ENCODE assay signal across 9 mouse cellular contexts in genomic region chr1:30771772-30772171, GRCm38 (mm10).
DNase-seq lines count a peak whose midpoint lies in the region; ATAC-seq and TF ChIP-seq lines count a peak whose summit lies in the region.
"Had no signal": no experiment of that assay in that cellular context is flagged by ENCODE, and none has a peak within 500 bp of the region (broad histone marks: within the 10 kb centered on the region; RNA-seq: fewer than 3 reads in every experiment).

No protein-coding gene starts in this region.

- TF ChIP-seq POLR2A in kidney, adult 2 months (IDR thresholded peaks at IDR 0.05; ENCODE audit: low read depth, low read length) = no peak

- H3K4me1 ChIP-seq in kidney, postnatal 0 days (replicated peaks; ENCODE audit: insufficient read depth, low read length) = no peaks in the 10 kb centered on the region
- no peaks in the 10 kb centered on the region for H3K4me1 ChIP-seq in kidney, adult 2 months (ENCODE audit: control insufficient read depth, insufficient read depth, low read length)
- no peaks in the 10 kb centered on the region for H3K4me1 ChIP-seq in embryonic facial prominence, embryonic 10.5 days
- H3K4me1 ChIP-seq: liver, embryonic 15.5 days had no signal

- peak; percentile 63 for TF ChIP-seq CTCF in kidney, postnatal 0 days (IDR thresholded peaks at IDR 0.05; ENCODE audit: low read depth)
- no peak; the same call in 1 of the 2 replicates for TF ChIP-seq CTCF in kidney, adult 2 months (conservative IDR thresholded peaks at IDR 0.05; ENCODE audit: insufficient read depth, insufficient read length, low read depth, low read length)

- no peaks in the 10 kb centered on the region for H3K27me3 ChIP-seq in kidney, postnatal 0 days (ENCODE audit: insufficient read depth, low read length)
- no peaks in the 10 kb centered on the region for H3K27me3 ChIP-seq in kidney, adult 2 months (replicated peaks; ENCODE audit: control insufficient read depth, insufficient read depth, low read length)
- no peaks in the 10 kb centered on the region for H3K27me3 ChIP-seq in embryonic facial prominence, embryonic 10.5 days (replicated peaks; ENCODE audit: low read depth, poor library complexity, severe bottlenecking)
- H3K27me3 ChIP-seq: liver, embryonic 15.5 days had no signal

- H3K9me3 ChIP-seq in kidney, postnatal 0 days (replicated peaks; ENCODE audit: low read length) = no peaks in the 10 kb centered on the region
- no peaks in the 10 kb centered on the region for H3K9me3 ChIP-seq in embryonic facial prominence, embryonic 10.5 days
- H3K9me3 ChIP-seq: liver, embryonic 15.5 days had no signal

- H3K4me2 ChIP-seq in kidney, postnatal 0 days (ENCODE audit: low read length) = no peak overlapping the region
- H3K4me2 ChIP-seq: liver, embryonic 15.5 days had no signal

- intact Hi-C loops in gastrocnemius, postnatal 36 days (cut with DNase I) = no loop called here

- H3K9ac ChIP-seq in kidney, postnatal 0 days (ENCODE audit: low read depth, low read length) = no peak overlapping the region
- H3K9ac ChIP-seq: liver, embryonic 15.5 days had no signal

- no peak overlapping the region for H3K4me3 ChIP-seq in kidney, postnatal 0 days (replicated peaks; ENCODE audit: low read depth, low read length)
- H3K4me3 ChIP-seq in kidney, adult 2 months (ENCODE audit: insufficient read depth, low read depth, low read length) = no peak overlapping the region
- H3K4me3 ChIP-seq in embryonic facial prominence, embryonic 10.5 days = no peak overlapping the region
- H3K4me3 ChIP-seq: liver, embryonic 15.5 days had no signal

- peak; percentile 19 to 42 for DNase-seq in cerebellum, postnatal 14 days
- DNase-seq in cerebellum, postnatal 4 days (ENCODE audit: low spot score in 2 of 2) = no peak
- DNase-seq in kidney, postnatal 0 days (ENCODE audit: low spot score) = no peak
- DNase-seq in kidney, adult 2 months = no peak
- peak; percentile 11 for DNase-seq in embryonic facial prominence, embryonic 10.5 days (ENCODE audit: low spot score)
- peak; percentile 13 to 27 for DNase-seq in lung, postnatal 4 days
- no peak for DNase-seq in B cell, adult 2 months
- no peak for DNase-seq in gastrocnemius, postnatal 36 days

- 69% methylated on average over 6 of the region's 6 CpGs for WGBS in kidney, postnatal 0 days
- 49% methylated on average over 6 of the region's 6 CpGs for WGBS in kidney, adult 2 months
- WGBS in embryonic facial prominence, embryonic 10.5 days = 67% methylated on average over 6 of the region's 6 CpGs

- ATAC-seq in kidney, postnatal 0 days (replicated peaks; ENCODE audit: low FRiP score, low read depth) = peak; percentile 57; the same call in 1 of the 2 replicates

- H3K36me3 ChIP-seq in kidney, postnatal 0 days (ENCODE audit: insufficient read depth, low read length) = no peaks in the 10 kb centered on the region
- H3K36me3 ChIP-seq in kidney, adult 2 months (ENCODE audit: control insufficient read depth, insufficient read depth, low read length) = no peaks in the 10 kb centered on the region
- no peaks in the 10 kb centered on the region for H3K36me3 ChIP-seq in embryonic facial prominence, embryonic 10.5 days (replicated peaks)
- H3K36me3 ChIP-seq: liver, embryonic 15.5 days had no signal

- no peak overlapping the region for H3K27ac ChIP-seq in kidney, postnatal 0 days
- H3K27ac ChIP-seq in kidney, adult 2 months (ENCODE audit: insufficient read depth, low read depth, low read length) = no peak overlapping the region
- no peak overlapping the region for H3K27ac ChIP-seq in embryonic facial prominence, embryonic 10.5 days (replicated peaks)
- H3K27ac ChIP-seq: liver, embryonic 15.5 days had no signal

Comparison
In these comparisons a context has a peak if more than half of its experiments do, and no peak if none do; other contexts are left out.
1. DNase-seq: peak in cerebellum, postnatal 14 days (2 of 2), embryonic facial prominence, embryonic 10.5 days (single experiment) and lung, postnatal 4 days (2 of 2); none in cerebellum, postnatal 4 days (0 of 2), kidney, postnatal 0 days (single experiment), kidney, adult 2 months (single experiment), B cell, adult 2 months (0 of 2) and gastrocnemius, postnatal 36 days (0 of 2).